Mouse (Mus musculus) thymus, adult 2 months (tissue): Measurements from ENCODE around the gene Wt1. TPM values are rescaled to one million over a fixed set of nuclear protein-coding genes. Genes with fewer than 3 reads are reported as not detected.

Source experiments
- DNase-seq: peaks from one replicate; pipeline ENCODE4 v3.0.0; 2021
- H3K27ac ChIP-seq: fragments of 200-500 bp; 2 replicates; pipeline ENCODE4 v1.5.1; 2012; ENCODE audit warnings: low read length, control low read depth; ENCODE audit not compliant: control insufficient read depth, insufficient read depth
- H3K27me3 ChIP-seq: fragments of 200-500 bp; 2 replicates; pipeline ENCODE4 v1.6.1; 2012; ENCODE audit warnings: mild to moderate bottlenecking, low read length, moderate library complexity, mixed read lengths; ENCODE audit not compliant: control insufficient read depth, insufficient read depth
- H3K36me3 ChIP-seq: fragments of 200-500 bp; 2 replicates; pipeline ENCODE4 v1.6.1; 2012; ENCODE audit warnings: mild to moderate bottlenecking, low read length, moderate library complexity; ENCODE audit not compliant: control insufficient read depth, insufficient read depth
- H3K4me1 ChIP-seq: fragments of 200-500 bp; replicated peaks from 2 replicates; pipeline ENCODE4 v1.6.1; 2012; ENCODE audit warnings: low read length; ENCODE audit not compliant: control insufficient read depth, insufficient read depth
- H3K4me3 ChIP-seq: fragments of 200-500 bp; 2 replicates; pipeline ENCODE4 v1.5.1; 2012; ENCODE audit warnings: mild to moderate bottlenecking, low read length, control low read depth, moderate library complexity; ENCODE audit not compliant: control insufficient read depth, insufficient read depth
- CTCF ChIP-seq: fragments of 200-500 bp; IDR thresholded peaks from 2 replicates; pipeline ENCODE4 v1.5.1; 2012; ENCODE audit warnings: mild to moderate bottlenecking, control low read depth, low read length, moderate library complexity, borderline replicate concordance; ENCODE audit not compliant: control insufficient read depth, poor library complexity, insufficient read depth; ENCODE audit errors: extremely low read depth
- POLR2A ChIP-seq: fragments of 200-500 bp; IDR thresholded peaks from 2 replicates; pipeline ENCODE4 v1.6.1; 2012; ENCODE audit warnings: mild to moderate bottlenecking, low read length, control low read depth, moderate library complexity; ENCODE audit not compliant: control insufficient read depth, poor library complexity, insufficient read depth; ENCODE audit errors: extremely low read depth
- WGBS: fragments of 180-500 bp; shearing (Covaris S2); methylation state at CpG from one replicate; pipeline ENCODE4 v1.1.7; 2018; 5-methylcytosine and 5-hydroxymethylcytosine counted together
- polyA plus RNA-seq: library from polyadenylated mRNA; depleted of rRNA; stranded (reverse); fragments of >200 nt; gene quantifications from 2 replicates; pipeline ENCODE4 v1.2.3, GENCODE M21; 2012

Gene Wt1
- polyA plus RNA-seq, 1 experiment: 3.9 TPM

GRCm38 (mm10) chr2:105130351-105131060 lies 4.2 kb downstream of the Wt1 start:
- H3K27ac ChIP-seq: no peak overlapping the region
- TF ChIP-seq POLR2A (no peak), CTCF (no peak)
- no peak overlapping the region for H3K4me3 ChIP-seq
- peaks cover 31% of the 10 kb centered on the region for H3K27me3 ChIP-seq
- H3K4me1 ChIP-seq: no peaks in the 10 kb centered on the region
- 7% methylated on average over 32 of the region's 32 CpGs for WGBS
- no peak for DNase-seq
- H3K36me3 ChIP-seq: no peaks in the 10 kb centered on the region

- no peak overlapping the region for H3K4me3 ChIP-seq
- H3K27me3 ChIP-seq: peaks cover 31% of the 10 kb centered on the region
Observed at GRCm38 (mm10) chr2:105131061-105131810, 4.9 kb downstream of the Wt1 start.

GRCm38 (mm10) chr2:105131811-105132100 lies 5.4 kb downstream of the Wt1 start:
- Histone ChIP-seq H3K36me3 (no peaks in the 10 kb centered on the region), H3K27ac (no peak overlapping the region), H3K27me3 (peaks cover 31% of the 10 kb centered on the region), H3K4me1 (no peaks in the 10 kb centered on the region), H3K4me3 (no peak overlapping the region)
- no peak for DNase-seq
- TF ChIP-seq CTCF (no peak), POLR2A (no peak)
- WGBS: 12% methylated on average over 2 of the region's 2 CpGs

More at GRCm38 (mm10) chr2:105131061-105131810, 4.9 kb downstream of the Wt1 start:
- Histone ChIP-seq H3K4me1 (no peaks in the 10 kb centered on the region), H3K36me3 (no peaks in the 10 kb centered on the region), H3K27ac (no peak overlapping the region)
- no peak for DNase-seq
- 14% methylated on average over 12 of the region's 12 CpGs for WGBS
- TF ChIP-seq POLR2A (no peak), CTCF (no peak)

- no peak for TF ChIP-seq CTCF
- no peak for TF ChIP-seq POLR2A
Observed at GRCm38 (mm10) chr2:105132300-105132699, 6.0 kb downstream of the Wt1 start.

GRCm38 (mm10) chr2:105132933-105133795 lies 6.8 kb downstream of the Wt1 start:
- TF ChIP-seq CTCF: no peak
- H3K4me3 ChIP-seq: no peak overlapping the region
- H3K36me3 ChIP-seq: no peaks in the 10 kb centered on the region
- no peaks in the 10 kb centered on the region for H3K4me1 ChIP-seq
- DNase-seq: no peak
- WGBS: 10% methylated on average over 43 of the region's 43 CpGs
- no peak overlapping the region for H3K27ac ChIP-seq
- peaks cover 24% of the 10 kb centered on the region for H3K27me3 ChIP-seq

More at GRCm38 (mm10) chr2:105132300-105132699, 6.0 kb downstream of the Wt1 start:
- no peak overlapping the region for H3K27ac ChIP-seq
- WGBS: 10% methylated on average over 17 of the region's 17 CpGs
- H3K4me1 ChIP-seq: no peaks in the 10 kb centered on the region
- no peak overlapping the region for H3K4me3 ChIP-seq
- no peaks in the 10 kb centered on the region for H3K36me3 ChIP-seq
- peaks cover 31% of the 10 kb centered on the region for H3K27me3 ChIP-seq
- no peak for DNase-seq

- no peak for DNase-seq
- H3K27me3 ChIP-seq: peaks cover 18% of the 10 kb centered on the region
- TF ChIP-seq POLR2A: no peak
- no peak overlapping the region for H3K4me3 ChIP-seq
- no peak overlapping the region for H3K27ac ChIP-seq
- 9% methylated on average over 19 of the region's 19 CpGs for WGBS
- no peaks in the 10 kb centered on the region for H3K4me1 ChIP-seq
- H3K36me3 ChIP-seq: no peaks in the 10 kb centered on the region
Observed at GRCm38 (mm10) chr2:105134296-105134695, 8.0 kb downstream of the Wt1 start.
